Mouse (Mus musculus) hindbrain, embryonic 11.5 days (tissue): ENCODE measurements at regions not wholly inside any gene's neighbourhood (a gene's known extent, or its start where the extent isn't known, plus 50 kb on each side); places are given as distances from the start of the nearest gene placed in this dataset.
A peak's percentile ranks its signal among the peaks of the same experiment; 100 is the strongest.

ENCODE experiments used
- ATAC-seq: fragments of 200-750 bp; cut with Nextera tagmentation; 2 replicates; pipeline ENCODE4 v1.8.0; 2017; ENCODE audit warnings: mild to moderate bottlenecking, moderate TSS enrichment, moderate library complexity; ENCODE audit not compliant: low FRiP score
- DNase-seq: peaks from one replicate; pipeline ENCODE4 v3.0.0-alpha.2; 2015; ENCODE audit warnings: low spot score
- H3K27ac ChIP-seq: fragments of 300-500 bp; sonication (generic); 2 replicates; pipeline ENCODE4 v1.5.1; 2014; ENCODE audit warnings: mild to moderate bottlenecking, low read depth, low read length
- H3K27me3 ChIP-seq: fragments of 300-500 bp; sonication (generic); 2 replicates; pipeline ENCODE4 v1.6.1; 2014; ENCODE audit warnings: mild to moderate bottlenecking, low read length, moderate library complexity, mixed read lengths; ENCODE audit not compliant: control insufficient read depth, insufficient read depth
- H3K36me3 ChIP-seq: fragments of 300-500 bp; sonication (generic); 2 replicates; pipeline ENCODE4 v1.6.1; 2014; ENCODE audit warnings: mild to moderate bottlenecking, low read length, moderate library complexity, mixed read lengths; ENCODE audit not compliant: control insufficient read depth, insufficient read depth
- H3K4me1 ChIP-seq: fragments of 300-500 bp; sonication (generic); replicated peaks from 2 replicates; pipeline ENCODE4 v1.6.1; 2014; ENCODE audit warnings: low read length, mixed read lengths; ENCODE audit not compliant: control insufficient read depth, insufficient read depth
- H3K4me2 ChIP-seq: fragments of 300-500 bp; sonication (generic); replicated peaks from 2 replicates; pipeline ENCODE4 v1.6.1; 2014; ENCODE audit warnings: mild to moderate bottlenecking, low read depth, low read length
- H3K4me3 ChIP-seq: fragments of 300-500 bp; sonication (generic); 2 replicates; pipeline ENCODE4 v1.5.1; 2014; ENCODE audit warnings: low read depth, low read length
- H3K9ac ChIP-seq: fragments of 300-500 bp; sonication (generic); 2 replicates; pipeline ENCODE4 v1.6.1; 2014; ENCODE audit warnings: low read depth, low read length
- H3K9me3 ChIP-seq: fragments of 300-500 bp; sonication (generic); 2 replicates; pipeline ENCODE4 v1.6.1; 2016; ENCODE audit warnings: low read length; ENCODE audit not compliant: control insufficient read depth
- WGBS: fragments of 180-500 bp; shearing (Covaris S2); extraction: QIAGEN DNeasy Blood & Tissue Kit; methylation state at CpG from one replicate; pipeline ENCODE4 v1.1.7; 2014; 5-methylcytosine and 5-hydroxymethylcytosine counted together

DNA sequence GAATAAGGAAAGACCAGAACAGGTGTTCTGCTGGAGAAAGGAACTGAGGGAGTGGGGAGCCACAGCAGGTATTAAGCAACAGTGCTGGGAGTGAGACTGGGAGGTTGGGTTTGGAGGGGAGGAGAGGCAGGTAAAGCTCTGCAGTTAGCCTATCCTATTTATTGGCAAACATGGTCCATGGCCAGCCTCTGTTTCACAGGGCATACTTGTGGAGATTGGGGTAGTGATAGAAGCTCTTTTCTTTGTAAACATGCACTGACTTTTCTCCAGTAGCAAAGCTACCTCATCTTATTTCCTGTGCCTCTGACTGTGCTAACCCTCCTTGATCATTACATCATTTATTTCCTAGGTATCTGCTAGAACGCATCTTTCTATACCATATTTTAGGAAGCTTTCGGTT is 124.9 kb upstream of the Ndst4 start:
- no peak for DNase-seq
- WGBS = 92% methylated on average over 2 of the region's 2 CpGs

GRCm38 (mm10) chr3:125279610-125280009 is 124.3 kb upstream of the Ndst4 start:
- no peak for DNase-seq
- H3K9ac ChIP-seq = no peak overlapping the region
- no peaks in the 10 kb centered on the region for H3K4me1 ChIP-seq
- ATAC-seq = no peak
- H3K36me3 ChIP-seq = no peaks in the 10 kb centered on the region
- H3K9me3 ChIP-seq = no peaks in the 10 kb centered on the region
- H3K4me2 ChIP-seq = no peak overlapping the region
- H3K27me3 ChIP-seq = no peaks in the 10 kb centered on the region
- H3K27ac ChIP-seq = no peak overlapping the region
- H3K4me3 ChIP-seq = no peak overlapping the region

More for the DNA sequence above, 124.9 kb upstream of the Ndst4 start:
- Histone ChIP-seq H3K4me1 (no peaks in the 10 kb centered on the region), H3K9ac (no peak overlapping the region), H3K4me2 (no peak overlapping the region), H3K27me3 (no peaks in the 10 kb centered on the region), H3K27ac (no peak overlapping the region), H3K36me3 (no peaks in the 10 kb centered on the region), H3K4me3 (no peak overlapping the region), H3K9me3 (no peaks in the 10 kb centered on the region)
- ATAC-seq = no peak

- no peaks in the 10 kb centered on the region for H3K36me3 ChIP-seq
- no peak overlapping the region for H3K4me2 ChIP-seq
- WGBS = 45% methylated on average over 1 of the region's 1 CpGs
- DNase-seq (no peak), ATAC-seq (peak; percentile 36)
- no peaks in the 10 kb centered on the region for H3K4me1 ChIP-seq
- peak overlapping the region; percentile 51; the same call in 1 of the 2 replicates for H3K27ac ChIP-seq
- H3K27me3 ChIP-seq = no peaks in the 10 kb centered on the region
- no peak overlapping the region for H3K4me3 ChIP-seq
- no peaks in the 10 kb centered on the region for H3K9me3 ChIP-seq
- H3K9ac ChIP-seq = no peak overlapping the region
These were observed 115.3 kb upstream of the Ndst4 start for GRCm38 (mm10) chr3:125288598-125288997.

GRCm38 (mm10) chr3:125289355-125289933 is 114.4 kb upstream of the Ndst4 start:
- Histone ChIP-seq H3K4me1 (no peaks in the 10 kb centered on the region), H3K4me2 (no peak overlapping the region), H3K36me3 (no peaks in the 10 kb centered on the region), H3K4me3 (no peak overlapping the region), H3K27me3 (no peaks in the 10 kb centered on the region), H3K27ac (peak overlapping the region; percentile 51; the same call in 1 of the 2 replicates), H3K9me3 (no peaks in the 10 kb centered on the region), H3K9ac (no peak overlapping the region)
- ATAC-seq = peak; percentile 89
- peak; percentile 30 for DNase-seq
- 30% methylated on average over 3 of the region's 3 CpGs for WGBS

- WGBS = 76% methylated on average over 1 of the region's 1 CpGs
- H3K4me3 ChIP-seq = no peak overlapping the region
- no peak for ATAC-seq
- no peaks in the 10 kb centered on the region for H3K4me1 ChIP-seq
- no peak overlapping the region for H3K4me2 ChIP-seq
- H3K9ac ChIP-seq = no peak overlapping the region
- H3K27me3 ChIP-seq = no peaks in the 10 kb centered on the region
- no peak for DNase-seq
- no peak overlapping the region for H3K27ac ChIP-seq
- H3K36me3 ChIP-seq = no peaks in the 10 kb centered on the region
- no peaks in the 10 kb centered on the region for H3K9me3 ChIP-seq
These were observed 97.2 kb upstream of the Ndst4 start for GRCm38 (mm10) chr3:125306675-125307074.

- Histone ChIP-seq H3K9ac (no peak overlapping the region), H3K36me3 (no peaks in the 10 kb centered on the region), H3K4me3 (no peak overlapping the region), H3K9me3 (no peaks in the 10 kb centered on the region), H3K27me3 (no peaks in the 10 kb centered on the region), H3K4me1 (no peaks in the 10 kb centered on the region), H3K27ac (no peak overlapping the region), H3K4me2 (no peak overlapping the region)
- ATAC-seq (no peak), DNase-seq (no peak)
These were observed 76.8 kb upstream of the Ndst4 start for GRCm38 (mm10) chr3:125327079-125327478.

DNA sequence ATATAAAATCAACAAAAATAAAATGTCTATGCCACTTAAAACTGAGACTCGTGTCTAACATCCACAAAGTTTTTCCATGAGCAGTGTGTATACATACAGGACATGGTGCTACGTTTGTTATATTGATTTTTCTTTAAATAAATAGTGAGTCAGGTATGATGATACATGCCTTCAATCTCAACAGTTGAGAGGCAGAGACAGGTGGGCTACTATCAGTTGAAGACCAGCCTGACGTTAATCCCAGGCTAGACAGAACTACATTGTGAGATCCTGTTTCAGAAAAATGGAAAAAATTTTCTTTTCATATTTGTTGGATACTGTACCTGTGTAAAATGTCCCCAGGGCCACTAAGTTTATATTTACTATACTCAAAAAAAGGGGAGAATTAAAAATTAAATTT is 66.5 kb upstream of the Ndst4 start:
- WGBS = 87% methylated on average over 3 of the region's 3 CpGs
- Histone ChIP-seq H3K27ac (no peak overlapping the region), H3K4me3 (no peak overlapping the region), H3K36me3 (no peaks in the 10 kb centered on the region), H3K9ac (no peak overlapping the region), H3K4me1 (no peaks in the 10 kb centered on the region), H3K4me2 (no peak overlapping the region), H3K27me3 (no peaks in the 10 kb centered on the region), H3K9me3 (no peaks in the 10 kb centered on the region)
- no peak for ATAC-seq
- DNase-seq = no peak

- H3K4me3 ChIP-seq = no peak overlapping the region
- ATAC-seq (no peak), DNase-seq (no peak)
- no peak overlapping the region for H3K27ac ChIP-seq
- no peaks in the 10 kb centered on the region for H3K4me1 ChIP-seq
- H3K27me3 ChIP-seq = no peaks in the 10 kb centered on the region
- 54% methylated on average over 6 of the region's 6 CpGs for WGBS
- no peaks in the 10 kb centered on the region for H3K36me3 ChIP-seq
- H3K9ac ChIP-seq = no peak overlapping the region
- H3K9me3 ChIP-seq = no peaks in the 10 kb centered on the region
- H3K4me2 ChIP-seq = no peak overlapping the region
These were observed 65.6 kb upstream of the Ndst4 start for GRCm38 (mm10) chr3:125338178-125338692.
